Mouse (Mus musculus) midbrain, embryonic 14.5 days (tissue): ENCODE data around the gene Aspm. TPM values are rescaled to one million over a fixed set of nuclear protein-coding genes. Genes with fewer than 3 reads are reported as not detected.
"Not testable (repeated sequence)": the region's sequence is repeated elsewhere in the genome, so short reads cannot be mapped to it uniquely, and the experiment has no call there.

Source experiments
- ATAC-seq: fragments of 200-750 bp; cut with Nextera tagmentation; 2 replicates; pipeline ENCODE4 v1.8.0; 2017; ENCODE audit warnings: moderate number of reproducible peaks, moderate library complexity; ENCODE audit not compliant: low FRiP score, low TSS enrichment
- DNase-seq: peaks from one replicate; pipeline ENCODE4 v3.0.0-alpha.2; 2015
- H3K27ac ChIP-seq: fragments of 300-500 bp; sonication (generic); replicated peaks from 2 replicates; pipeline ENCODE4 v1.5.1; 2014; ENCODE audit warnings: mild to moderate bottlenecking, low read depth, low read length, moderate library complexity
- H3K27me3 ChIP-seq: fragments of 300-500 bp; sonication (generic); 2 replicates; pipeline ENCODE4 v1.6.1; 2014; ENCODE audit warnings: low read length, control low read depth, mixed read lengths; ENCODE audit not compliant: control insufficient read depth, insufficient read depth
- H3K36me3 ChIP-seq: fragments of 300-500 bp; sonication (generic); 2 replicates; pipeline ENCODE4 v1.6.1; 2014; ENCODE audit warnings: low read length, control low read depth; ENCODE audit not compliant: control insufficient read depth, insufficient read depth
- H3K4me1 ChIP-seq: fragments of 300-500 bp; sonication (generic); 2 replicates; pipeline ENCODE4 v1.6.1; 2014; ENCODE audit warnings: mild to moderate bottlenecking, antibody characterized with exemption, low read length, control low read depth; ENCODE audit not compliant: control insufficient read depth, insufficient read depth
- H3K4me2 ChIP-seq: fragments of 300-500 bp; sonication (generic); 2 replicates; pipeline ENCODE4 v1.6.1; 2014; ENCODE audit warnings: mild to moderate bottlenecking, low read length, moderate library complexity
- H3K4me3 ChIP-seq: fragments of 300-500 bp; sonication (generic); replicated peaks from 2 replicates; pipeline ENCODE4 v1.5.1; 2014; ENCODE audit warnings: low read depth, low read length
- H3K9ac ChIP-seq: fragments of 300-500 bp; sonication (generic); replicated peaks from 2 replicates; pipeline ENCODE4 v1.6.1; 2014; ENCODE audit warnings: mild to moderate bottlenecking, low read length, moderate library complexity
- H3K9me3 ChIP-seq: fragments of 300-500 bp; sonication (generic); 2 replicates; pipeline ENCODE4 v1.6.1; 2016; ENCODE audit warnings: low read length, control low read depth, mixed read lengths; ENCODE audit not compliant: control insufficient read depth
- WGBS: fragments of 180-500 bp; shearing (Covaris S2); extraction: QIAGEN DNeasy Blood & Tissue Kit; methylation state at CpG from one replicate; pipeline ENCODE4 v1.1.7; 2014; 5-methylcytosine and 5-hydroxymethylcytosine counted together
- polyA plus RNA-seq: library from polyadenylated mRNA; unstranded; fragments of >200 nt; fragmentation: Nextera tagmentation; extraction: Ambion mirVana; gene quantifications from 2 replicates; pipeline ENCODE4 v1.2.1, GENCODE M21; 2014

The Aspm gene
- polyA plus RNA-seq: 2.6 and 6.1 TPM in 2 replicates

DNA sequence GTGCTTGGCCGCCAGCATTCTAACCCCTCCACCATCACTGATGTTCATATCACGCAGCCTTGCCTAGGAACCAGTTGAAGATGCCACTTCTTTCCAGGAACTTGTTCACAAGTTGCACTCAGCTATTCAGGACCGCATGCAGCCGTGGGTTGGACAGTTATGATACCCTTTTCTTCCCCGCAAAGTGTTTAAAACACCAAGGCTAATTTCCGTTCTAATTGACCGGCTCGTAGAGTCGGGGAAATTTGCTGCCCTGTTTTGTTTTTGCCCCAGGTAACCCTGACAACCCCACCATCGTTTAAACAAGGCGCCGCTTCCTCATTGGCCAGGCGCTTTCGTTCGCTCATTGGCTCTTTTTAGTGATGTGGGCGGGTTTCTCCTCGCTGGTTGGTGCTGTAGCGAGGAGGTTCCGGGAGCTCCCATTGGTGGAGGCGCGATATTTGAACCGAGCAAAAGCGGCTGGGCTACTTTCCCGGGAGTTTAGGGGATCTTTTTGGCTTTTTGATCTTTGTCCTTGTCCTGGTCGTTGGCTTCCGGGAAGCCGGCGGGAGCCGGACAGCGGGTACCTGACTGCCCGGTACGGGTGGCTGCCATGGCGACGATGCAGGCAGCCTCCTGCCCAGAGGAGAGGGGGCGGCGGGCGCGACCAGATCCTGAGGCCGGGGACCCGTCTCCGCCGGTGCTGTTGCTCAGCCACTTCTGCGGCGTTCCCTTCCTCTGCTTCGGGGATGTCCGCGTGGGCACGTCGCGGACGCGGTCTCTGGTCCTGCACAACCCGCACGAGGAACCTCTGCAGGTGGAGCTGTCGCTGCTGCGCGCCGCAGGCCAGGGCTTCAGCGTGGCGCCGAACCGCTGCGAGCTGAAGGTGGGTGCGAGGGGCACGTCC lies at the start of gene Aspm:
TSS of gene Aspm (plus strand) at position 433 of the 886 bp plus-strand sequence.
- Histone ChIP-seq H3K27me3 (no peaks in the 10 kb centered on the region), H3K9ac (peak within 1 kb of the TSS; percentile 36), H3K4me1 (peaks cover 3% of the 10 kb centered on the region; the same call in 1 of the 2 replicates), H3K4me2 (peak within 1 kb of the TSS; percentile 85), H3K9me3 (no peaks in the 10 kb centered on the region), H3K27ac (no peak within 1 kb of the TSS), H3K4me3 (peak within 1 kb of the TSS; percentile 58), H3K36me3 (0 out of 2 replicates have a peak, but pooled peaks cover 4% of the 10 kb centered on the region)
- peak; percentile 99 for ATAC-seq
- under 1% methylated on average over 65 of the region's 65 CpGs for WGBS
- peak; percentile 95 for DNase-seq

DNA sequence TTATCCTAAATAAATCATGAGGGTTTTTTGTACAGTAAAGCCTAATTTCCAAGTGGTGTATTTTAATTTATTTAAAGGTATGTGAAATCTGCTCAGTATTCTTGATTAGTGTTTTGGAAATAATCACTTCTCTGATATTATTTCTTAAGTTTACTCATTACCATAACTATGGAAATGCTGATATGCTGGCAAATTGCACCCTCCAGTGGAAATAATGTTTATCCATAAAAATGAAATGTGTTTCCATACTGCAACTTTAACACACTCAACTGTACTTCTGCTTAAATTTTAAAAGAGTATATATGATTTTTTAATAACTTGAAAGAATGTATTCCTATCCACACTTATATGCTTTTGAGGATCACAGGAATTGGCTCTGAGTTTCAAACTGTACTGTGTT lies 48.8 kb upstream of the Aspm start:
- Histone ChIP-seq H3K9ac (no peak overlapping the region), H3K4me2 (no peak overlapping the region), H3K4me3 (no peak overlapping the region), H3K4me1 (no peaks in the 10 kb centered on the region), H3K9me3 (no peaks in the 10 kb centered on the region), H3K27ac (no peak overlapping the region), H3K27me3 (no peaks in the 10 kb centered on the region), H3K36me3 (no peaks in the 10 kb centered on the region)
- ATAC-seq: no peak
- DNase-seq: peak; percentile 64

DNA sequence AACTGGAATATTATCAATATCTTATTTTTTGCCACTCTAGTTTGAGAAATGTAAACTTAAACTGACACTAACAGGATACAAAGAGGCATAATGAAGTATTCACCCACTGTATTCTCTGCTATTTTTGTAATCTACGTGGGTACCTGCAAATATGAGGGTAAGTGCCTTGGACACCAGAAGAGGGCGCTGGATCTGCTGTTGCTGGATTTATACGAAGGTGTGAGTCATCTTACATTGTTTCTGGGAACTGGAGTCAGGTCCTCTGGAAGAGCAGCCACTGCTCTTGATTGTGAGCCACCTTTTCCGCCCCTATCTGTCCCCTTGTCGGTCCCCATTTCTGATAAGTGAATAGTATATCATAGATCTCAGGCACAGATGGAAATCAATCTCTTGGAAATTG lies 46.9 kb upstream of the Aspm start:
- Histone ChIP-seq H3K27ac (no peak overlapping the region), H3K9me3 (no peaks in the 10 kb centered on the region), H3K4me3 (no peak overlapping the region), H3K36me3 (no peaks in the 10 kb centered on the region), H3K27me3 (no peaks in the 10 kb centered on the region), H3K4me1 (no peaks in the 10 kb centered on the region), H3K4me2 (no peak overlapping the region), H3K9ac (no peak overlapping the region)
- DNase-seq (no peak), ATAC-seq (no peak)
- 58% methylated on average over 5 of the region's 5 CpGs for WGBS

DNA sequence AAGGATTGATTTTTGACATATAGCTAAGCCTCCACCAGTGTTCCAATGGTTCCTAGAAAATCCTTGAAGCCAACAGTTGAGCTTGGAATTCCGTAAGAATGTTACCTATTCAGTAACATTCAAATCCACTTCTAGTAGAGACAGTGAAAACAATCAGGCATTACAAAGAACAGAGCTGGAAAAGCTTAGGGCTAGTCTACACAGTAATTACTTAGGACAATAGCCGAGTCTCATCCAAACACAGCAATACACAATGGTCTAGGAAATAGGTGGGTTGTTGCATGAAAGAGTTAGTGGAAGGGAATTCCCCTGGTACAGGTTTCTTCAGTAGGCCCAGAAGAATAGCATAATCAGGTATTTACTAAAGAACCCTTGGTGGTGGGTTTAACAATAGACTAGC lies 42.2 kb upstream of the Aspm start:
- not testable (repeated sequence) for H3K9me3 ChIP-seq, H3K27me3 ChIP-seq, ATAC-seq, H3K36me3 ChIP-seq, H3K4me1 ChIP-seq, H3K4me3 ChIP-seq, H3K27ac ChIP-seq, H3K9ac ChIP-seq, H3K4me2 ChIP-seq, DNase-seq
- 86% methylated on average over 2 of the region's 2 CpGs for WGBS

DNA sequence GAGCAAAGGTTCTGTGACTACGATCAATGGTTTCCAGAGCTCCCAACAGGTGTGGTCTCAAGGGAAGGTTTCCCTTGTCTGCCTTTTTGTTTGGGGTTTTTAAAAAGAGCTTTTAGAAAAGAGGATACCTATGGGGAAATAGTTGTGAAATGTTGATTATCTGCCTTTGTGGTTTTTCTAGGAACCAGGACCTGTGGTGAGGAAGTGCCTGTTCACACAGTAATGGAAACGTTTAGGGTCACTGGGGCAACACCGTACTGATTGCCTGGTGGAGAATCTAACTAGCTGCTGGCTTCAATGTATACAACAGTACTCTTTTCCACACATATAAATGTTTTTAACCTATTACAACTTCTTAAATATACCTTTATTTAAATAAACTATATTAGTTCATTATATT lies 41.1 kb upstream of the Aspm start:
- no peak overlapping the region for H3K4me2 ChIP-seq
- ATAC-seq (no peak), DNase-seq (no peak)
- no peaks in the 10 kb centered on the region for H3K9me3 ChIP-seq
- 91% methylated on average over 3 of the region's 3 CpGs for WGBS
- no peaks in the 10 kb centered on the region for H3K4me1 ChIP-seq
- no peak overlapping the region for H3K4me3 ChIP-seq
- no peaks in the 10 kb centered on the region for H3K27me3 ChIP-seq
- H3K36me3 ChIP-seq: no peaks in the 10 kb centered on the region
- H3K27ac ChIP-seq: no peak overlapping the region
- no peak overlapping the region for H3K9ac ChIP-seq

DNA sequence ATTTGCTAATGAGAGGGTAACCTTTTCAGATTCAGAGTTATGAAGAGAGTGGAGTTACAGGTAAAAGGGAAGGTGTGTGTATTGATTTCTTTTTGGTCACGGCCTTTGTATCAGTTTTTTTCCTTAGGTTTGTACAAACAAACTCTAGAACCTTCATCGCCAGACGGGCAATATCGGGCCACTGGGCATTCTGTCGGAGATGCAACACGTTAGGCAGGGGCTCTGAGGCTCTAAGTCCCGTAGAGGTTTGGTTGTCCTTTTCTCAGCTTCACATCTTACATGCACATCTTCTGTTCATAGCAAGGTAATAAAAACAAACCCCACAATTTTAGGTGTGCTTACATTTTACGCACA lies 33.1 kb upstream of the Aspm start:
- H3K4me1 ChIP-seq: peaks cover 30% of the 10 kb centered on the region
- H3K4me3 ChIP-seq: peak overlapping the region; percentile 85
- no peaks in the 10 kb centered on the region for H3K9me3 ChIP-seq
- ATAC-seq (no peak; the same call in 1 of the 2 replicates), DNase-seq (no peak)
- H3K27me3 ChIP-seq: no peaks in the 10 kb centered on the region
- 4% methylated on average over 8 of the region's 8 CpGs for WGBS
- peak overlapping the region; percentile 71 for H3K4me2 ChIP-seq
- H3K36me3 ChIP-seq: no peaks in the 10 kb centered on the region
- H3K9ac ChIP-seq: peak overlapping the region; percentile 89
- H3K27ac ChIP-seq: peak overlapping the region; percentile 95

DNA sequence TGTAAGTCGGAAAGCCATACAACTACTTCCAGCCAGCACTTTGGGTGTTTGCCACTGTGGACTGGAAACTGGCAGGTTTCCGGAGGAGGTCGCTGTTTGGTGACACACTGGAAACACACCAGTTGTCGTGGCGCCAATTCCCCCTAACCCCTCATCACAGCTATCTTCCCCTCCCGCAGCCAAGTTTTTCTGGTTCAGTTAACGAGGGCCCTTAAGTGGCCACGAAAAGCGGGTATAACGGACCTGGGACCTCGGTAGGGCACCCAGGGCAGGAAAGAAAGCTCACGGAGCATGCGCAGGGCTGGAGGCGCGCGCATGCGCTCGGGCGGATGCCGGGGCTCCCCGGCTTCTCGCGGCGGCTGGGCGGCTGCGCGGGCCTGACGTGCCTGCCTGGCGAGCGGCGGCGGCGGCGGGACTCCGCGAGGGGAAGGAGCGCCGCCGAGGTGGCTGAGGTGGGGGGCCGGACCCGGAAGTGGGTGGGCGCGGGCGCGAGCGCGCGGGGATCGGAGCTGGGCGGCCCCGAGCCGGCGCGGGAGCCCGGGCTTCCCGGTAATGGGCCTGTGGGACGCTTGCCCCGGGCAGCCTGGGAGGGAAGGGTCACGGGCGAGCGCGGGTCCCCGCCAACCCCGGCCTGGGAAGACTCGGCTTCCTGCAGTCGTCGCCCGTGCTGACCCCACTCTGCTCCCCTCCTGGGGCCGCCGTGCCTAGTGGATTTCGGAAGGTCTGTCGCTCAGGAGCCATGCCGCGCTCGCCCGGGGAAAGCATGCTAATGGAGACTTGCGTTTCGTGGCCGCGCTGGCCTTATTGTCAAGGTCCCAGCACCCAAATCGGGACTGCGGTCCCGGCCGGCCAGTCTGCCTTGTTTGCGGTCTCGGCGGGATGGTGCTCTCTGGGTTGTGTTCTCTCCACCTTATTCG lies 32.4 kb upstream of the Aspm start, which contains the start of gene Zbtb41:
TSS of gene Zbtb41 (plus strand) at position 414 of the 917 bp plus-strand sequence.
- Histone ChIP-seq H3K27ac (peak within 1 kb of the TSS; percentile 95), H3K4me1 (peaks cover 35% of the 10 kb centered on the region), H3K9ac (peak within 1 kb of the TSS; percentile 89), H3K9me3 (no peaks in the 10 kb centered on the region), H3K36me3 (no peaks in the 10 kb centered on the region; the same call in 1 of the 2 replicates), H3K4me2 (peak within 1 kb of the TSS; percentile 71), H3K4me3 (peak within 1 kb of the TSS; percentile 85), H3K27me3 (no peaks in the 10 kb centered on the region)
- DNase-seq: peak; percentile 96
- 0% methylated on average over 73 of the region's 88 CpGs for WGBS
- peak; percentile 95 for ATAC-seq

DNA sequence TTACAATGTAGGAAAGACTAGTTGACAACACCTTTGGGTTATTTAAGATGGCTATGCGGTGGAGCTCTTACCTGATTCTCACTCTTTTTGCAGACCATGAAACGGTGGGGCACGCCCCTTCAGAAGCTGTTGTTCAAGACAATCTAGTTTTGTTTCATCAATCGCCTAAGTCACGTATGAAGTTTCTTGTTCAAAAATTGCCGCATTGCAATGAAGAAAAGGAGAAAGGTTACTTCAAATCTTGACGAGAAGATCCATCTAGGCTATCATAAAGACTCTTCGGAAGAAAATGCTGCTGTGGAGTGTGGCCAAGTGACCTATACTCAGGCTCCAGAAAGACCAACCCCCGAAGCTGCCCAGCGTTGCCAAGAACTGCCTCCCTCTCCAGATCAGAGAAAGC lies 31.6 kb upstream of the Aspm start:
- Histone ChIP-seq H3K27me3 (no peaks in the 10 kb centered on the region), H3K27ac (peak overlapping the region; percentile 95; the same call in 1 of the 2 replicates), H3K9me3 (no peaks in the 10 kb centered on the region), H3K36me3 (no peaks in the 10 kb centered on the region; the same call in 1 of the 2 replicates), H3K4me2 (peak overlapping the region; percentile 71), H3K9ac (peak overlapping the region; percentile 89), H3K4me3 (peak overlapping the region; percentile 85), H3K4me1 (peaks cover 37% of the 10 kb centered on the region)
- DNase-seq (peak; percentile 48), ATAC-seq (no peak; the same call in 1 of the 2 replicates)
- WGBS: 28% methylated on average over 10 of the region's 10 CpGs
